Mouse (Mus musculus): ENCODE measurements around the gene Hivep3. TPM values are rescaled to one million over a fixed set of nuclear protein-coding genes. Genes with fewer than 3 reads are reported as not detected.

The Hivep3 gene
- total RNA-seq, 2 experiments from 2014 or later = 0.15 to 2.1 TPM

DNA sequence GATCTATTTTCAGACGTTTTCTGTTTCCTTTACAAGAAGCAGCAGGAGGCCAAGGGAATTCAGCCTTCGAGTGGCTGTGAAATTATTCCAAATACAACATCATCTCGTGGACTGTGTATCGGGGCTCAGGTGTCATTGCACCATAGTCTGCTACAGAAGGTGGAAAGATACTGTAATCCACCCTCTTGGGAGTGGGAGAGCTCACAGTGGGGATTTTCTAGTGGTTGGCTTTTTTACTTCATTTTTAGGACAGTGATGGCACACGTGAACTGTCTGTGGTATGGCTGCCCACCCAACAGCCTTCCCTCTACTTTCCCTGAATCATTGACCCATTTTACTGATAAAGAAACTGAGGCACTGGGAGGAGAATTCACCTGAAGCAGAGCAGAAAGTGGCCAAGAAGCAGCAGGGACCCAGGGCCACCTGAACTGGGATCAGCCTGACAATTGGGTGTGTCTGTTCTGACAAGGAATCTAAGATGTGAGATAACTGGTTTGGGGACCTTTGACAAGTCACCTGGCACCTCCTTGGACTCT lies 233.6 kb downstream of the Hivep3 start:
- no peak for ATAC-seq (replicated peaks; ENCODE audit: low FRiP score, poor library complexity, severe bottlenecking)

DNA sequence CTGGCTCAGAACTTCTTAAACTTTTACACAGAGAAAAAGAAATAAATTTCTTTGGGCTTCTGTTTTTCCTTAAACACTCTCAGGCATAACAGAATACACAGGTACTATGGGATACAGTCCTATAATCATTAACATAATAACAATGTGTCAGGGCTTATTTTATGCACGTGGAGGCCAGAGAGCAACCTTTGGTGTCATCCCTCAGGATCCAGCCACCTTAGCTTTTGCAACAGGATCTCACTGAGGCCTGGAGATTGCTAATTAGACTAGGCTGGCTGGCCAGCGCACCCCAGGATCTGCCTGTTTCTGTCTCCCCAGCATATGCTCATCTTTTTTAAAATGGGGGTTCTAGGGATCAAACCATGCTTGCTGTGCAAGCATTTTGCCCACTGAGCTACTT lies 234.1 kb downstream of the Hivep3 start:
- no peak for ATAC-seq (replicated peaks; ENCODE audit: low FRiP score, poor library complexity, severe bottlenecking)

DNA sequence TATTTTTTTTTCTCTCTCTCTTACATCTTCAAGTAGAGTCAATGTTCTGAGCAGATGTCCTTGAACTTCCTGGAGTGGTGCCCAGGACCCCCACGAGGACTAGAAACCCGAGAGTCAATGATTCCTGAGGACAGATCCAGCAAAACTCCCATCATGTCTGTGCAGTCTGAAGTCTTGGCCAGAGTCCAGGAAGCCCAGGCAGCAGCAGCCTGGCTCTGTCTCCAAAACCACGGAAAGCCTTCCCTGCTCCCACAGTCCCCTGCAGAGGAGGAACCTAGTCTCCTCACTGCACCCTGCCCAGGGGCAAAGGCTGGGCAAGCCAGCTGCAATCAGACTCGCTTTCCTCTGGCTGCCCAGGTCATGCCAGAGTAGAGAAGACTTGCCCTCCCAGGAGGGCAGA lies 234.5 kb downstream of the Hivep3 start:
- no peak for ATAC-seq (replicated peaks; ENCODE audit: low FRiP score, poor library complexity, severe bottlenecking)

DNA sequence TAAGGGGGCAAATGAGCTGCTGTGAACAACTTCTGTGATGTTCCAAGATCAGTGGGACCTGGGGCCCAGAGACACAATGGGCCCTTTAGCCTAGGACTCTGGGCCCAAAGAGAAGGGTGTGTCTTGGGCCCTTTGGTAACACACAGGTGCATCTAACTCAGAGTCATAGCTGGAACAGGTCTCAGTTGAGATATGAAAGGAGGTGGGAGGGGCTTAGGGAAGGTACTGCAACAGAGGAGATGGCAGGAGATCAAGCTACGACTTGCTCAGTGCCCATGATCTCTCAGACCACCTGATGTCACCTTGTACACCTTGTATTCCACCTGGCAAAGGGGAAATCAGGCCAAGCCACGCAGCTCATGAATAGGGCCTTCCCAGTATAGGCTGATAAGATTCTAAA lies 235.3 kb downstream of the Hivep3 start:
- ATAC-seq (replicated peaks; ENCODE audit: low FRiP score, poor library complexity, severe bottlenecking) = no peak

DNA sequence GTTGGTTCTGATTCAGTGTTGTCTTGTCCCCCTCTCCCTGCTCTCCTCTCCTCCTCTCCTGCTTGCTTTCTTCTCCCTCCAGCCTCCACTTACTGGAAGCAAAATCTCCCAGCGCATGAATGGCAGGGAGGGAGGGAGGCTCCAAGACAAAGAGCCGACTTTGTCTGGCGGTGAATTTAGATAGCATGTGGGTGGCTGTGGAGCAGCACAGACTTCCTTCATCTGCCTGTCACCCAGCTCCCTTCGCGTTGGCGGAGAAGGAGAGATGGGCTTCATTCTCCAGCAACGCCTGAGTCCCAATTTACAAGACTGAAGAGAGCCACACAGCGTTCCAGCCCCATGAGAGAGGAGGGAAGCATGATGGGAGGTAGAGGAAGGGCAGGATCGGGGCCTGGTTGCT lies 236.6 kb downstream of the Hivep3 start:
- no peak for ATAC-seq (replicated peaks; ENCODE audit: low FRiP score, poor library complexity, severe bottlenecking)

DNA sequence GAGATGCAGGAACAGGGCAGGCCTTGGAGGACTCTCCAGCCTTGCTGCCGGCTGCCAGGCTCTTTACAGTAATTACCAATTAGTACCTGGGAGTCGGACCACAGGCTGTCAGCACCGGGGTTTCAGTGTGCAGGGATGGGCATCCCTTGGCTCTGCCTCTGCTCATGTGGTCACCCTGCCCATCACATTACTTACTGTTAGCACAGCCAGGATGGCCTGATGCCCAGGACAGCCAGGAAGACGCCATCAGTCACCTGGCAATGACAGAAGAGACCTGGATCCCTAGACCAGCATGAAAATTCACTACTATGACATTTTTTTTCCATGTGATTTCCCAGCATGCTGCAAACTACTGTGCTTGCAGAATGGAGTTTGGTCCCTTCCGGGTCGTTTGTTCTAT lies 238.8 kb downstream of the Hivep3 start:
- ATAC-seq (replicated peaks; ENCODE audit: low FRiP score, poor library complexity, severe bottlenecking) = no peak

DNA sequence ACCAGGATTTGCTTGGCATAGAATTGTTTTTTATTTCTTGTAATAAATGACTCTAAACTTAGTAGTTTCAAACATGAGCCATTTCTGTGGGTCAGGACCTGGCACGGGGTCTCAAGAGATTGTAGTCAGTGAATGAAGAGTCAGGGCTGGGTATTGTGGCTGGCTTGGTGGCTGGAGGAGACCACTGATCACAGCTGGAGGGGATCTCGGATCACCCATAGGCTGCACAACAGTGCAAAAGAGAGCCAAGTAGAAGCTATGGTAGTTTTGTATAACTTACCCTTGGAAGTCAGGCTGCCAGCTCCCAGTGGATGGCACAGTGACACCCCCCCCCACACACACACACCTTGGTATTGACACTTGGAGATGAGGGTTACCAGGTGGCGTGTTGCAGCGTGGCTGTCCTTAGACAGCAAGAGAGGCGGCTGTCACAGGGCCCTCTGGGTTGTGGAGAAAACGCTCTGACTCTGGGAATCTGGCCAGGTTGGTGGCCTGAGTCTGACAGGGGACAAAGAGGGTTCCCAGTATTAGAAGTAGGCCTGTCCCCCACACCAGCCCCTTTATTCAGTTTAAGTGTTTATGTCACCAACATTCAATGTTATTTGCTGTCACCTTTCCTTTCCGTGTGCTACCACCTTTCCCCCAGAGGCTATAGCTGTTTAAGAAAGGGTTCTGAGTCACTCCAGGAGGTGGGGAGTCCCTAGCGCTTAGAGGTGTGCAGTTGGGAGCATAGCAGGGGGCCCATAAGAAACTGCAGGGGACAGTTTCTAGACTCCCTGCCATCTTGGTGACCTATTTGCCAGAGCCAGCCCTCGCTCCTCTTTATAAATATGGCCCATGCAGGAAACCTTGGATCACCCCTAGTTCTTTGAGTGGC lies 240.4 kb downstream of the Hivep3 start:
- ATAC-seq (replicated peaks; ENCODE audit: low FRiP score, poor library complexity, severe bottlenecking) = no peak

DNA sequence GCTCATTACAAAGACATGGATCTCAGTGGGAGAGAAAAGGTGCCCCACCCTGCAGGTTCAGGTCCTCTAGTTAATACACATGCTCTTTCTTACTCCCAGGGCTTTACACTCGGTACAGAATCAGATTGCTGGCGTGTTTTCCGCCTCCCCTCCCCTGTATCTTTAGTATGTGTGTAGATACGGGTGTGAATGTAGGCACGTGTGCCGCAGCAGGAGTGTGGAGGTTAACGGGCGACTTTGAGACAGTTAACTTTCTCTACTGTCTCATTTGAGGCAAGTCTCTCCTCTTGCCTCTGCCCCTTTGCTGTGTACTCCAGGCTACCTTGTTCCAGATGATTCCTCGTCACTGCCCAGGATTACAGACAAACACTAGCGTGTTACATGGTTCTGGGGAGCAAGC lies 241.7 kb downstream of the Hivep3 start:
- ATAC-seq (replicated peaks; ENCODE audit: low FRiP score, poor library complexity, severe bottlenecking) = no peak

DNA sequence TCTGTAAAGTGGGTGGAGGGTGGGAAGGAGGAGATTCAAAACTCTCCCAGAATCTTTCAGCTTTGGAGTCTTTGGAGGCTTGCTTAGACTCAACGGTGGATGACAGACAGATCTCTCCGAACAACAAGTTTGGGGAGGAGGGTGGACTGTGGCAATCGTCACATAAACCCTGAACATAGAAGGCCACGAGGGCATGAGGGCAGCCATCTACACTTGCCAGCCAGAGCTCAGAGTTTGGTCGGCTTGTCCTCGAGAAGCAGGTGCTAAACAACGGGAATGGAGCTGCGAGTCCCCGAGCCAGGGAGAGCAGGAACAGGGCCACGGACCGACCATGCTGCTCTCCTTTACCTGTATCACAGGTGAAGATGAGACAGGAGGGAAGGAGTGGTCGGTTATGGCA lies 242.2 kb downstream of the Hivep3 start:
- no peak for ATAC-seq (replicated peaks; ENCODE audit: low FRiP score, poor library complexity, severe bottlenecking)

DNA sequence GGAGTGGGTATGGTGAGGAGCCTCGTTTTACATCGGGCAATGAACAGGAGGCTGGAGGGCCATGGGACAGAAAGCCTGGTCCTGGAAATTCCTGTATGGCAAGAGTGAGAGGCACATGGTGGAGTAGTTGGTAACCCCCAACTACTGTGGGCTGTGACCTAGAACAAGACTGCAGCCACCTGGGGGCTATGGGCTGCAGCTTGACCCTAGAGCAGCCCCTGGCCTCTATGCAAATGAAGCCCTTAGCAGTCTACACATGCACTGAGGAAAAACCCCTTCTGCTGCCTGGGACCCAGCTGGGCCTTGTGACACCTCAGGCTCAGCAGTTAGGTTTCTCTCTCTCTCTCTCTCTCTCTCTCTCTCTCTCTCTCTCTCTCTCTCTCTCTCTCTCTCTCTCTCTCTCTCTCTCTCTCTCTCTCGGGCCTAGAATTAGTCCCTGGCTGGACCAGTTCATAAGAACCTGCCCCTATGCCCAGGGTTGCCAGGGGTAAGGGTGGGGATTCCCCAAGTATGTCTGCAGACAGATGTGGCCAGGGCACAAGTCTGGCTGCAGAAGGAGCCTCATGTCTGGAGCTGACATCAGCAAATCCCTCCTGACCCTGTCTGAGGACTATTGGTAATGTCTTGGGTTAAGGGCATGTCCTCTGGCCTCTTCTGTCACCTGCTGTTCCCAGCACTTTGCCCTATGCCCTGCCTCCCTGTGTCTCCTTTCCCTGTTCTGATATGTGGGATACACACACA lies 243.0 kb downstream of the Hivep3 start:
- ATAC-seq (replicated peaks; ENCODE audit: low FRiP score, poor library complexity, severe bottlenecking) = no peak

DNA sequence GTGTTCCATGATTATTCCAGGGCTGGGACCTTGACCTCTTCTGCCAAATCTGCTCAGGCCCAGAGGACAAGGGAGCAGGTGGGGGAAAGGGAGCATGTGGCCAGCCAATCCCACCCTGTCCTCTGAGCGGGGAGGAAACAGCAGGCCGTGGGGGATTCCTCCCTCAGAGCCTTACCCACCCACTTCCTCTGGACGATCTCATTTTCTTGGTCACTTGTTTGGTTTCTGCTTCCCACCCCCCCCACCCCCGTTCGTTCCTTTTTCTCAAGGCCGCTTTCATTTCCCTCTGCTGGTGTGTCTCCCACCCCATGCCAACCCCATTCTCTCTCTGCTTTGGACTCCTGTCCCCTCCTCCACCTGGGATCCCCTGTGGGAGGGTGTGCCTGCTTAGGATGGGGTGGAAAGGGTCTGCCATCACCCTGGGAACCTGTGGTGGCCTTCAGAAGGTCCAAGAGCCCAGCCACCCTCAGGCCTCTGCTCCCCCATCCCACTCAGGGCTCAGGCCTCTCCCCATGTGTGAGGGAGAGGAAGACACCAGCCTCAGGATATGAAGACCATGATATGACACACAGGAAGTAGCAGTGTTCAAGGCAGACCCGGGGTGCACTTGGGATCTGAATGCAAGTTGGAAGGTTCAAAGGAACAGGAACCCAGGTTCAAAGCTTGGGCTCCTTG lies 244.4 kb downstream of the Hivep3 start:
- no peak for ATAC-seq (replicated peaks; ENCODE audit: low FRiP score, poor library complexity, severe bottlenecking)

DNA sequence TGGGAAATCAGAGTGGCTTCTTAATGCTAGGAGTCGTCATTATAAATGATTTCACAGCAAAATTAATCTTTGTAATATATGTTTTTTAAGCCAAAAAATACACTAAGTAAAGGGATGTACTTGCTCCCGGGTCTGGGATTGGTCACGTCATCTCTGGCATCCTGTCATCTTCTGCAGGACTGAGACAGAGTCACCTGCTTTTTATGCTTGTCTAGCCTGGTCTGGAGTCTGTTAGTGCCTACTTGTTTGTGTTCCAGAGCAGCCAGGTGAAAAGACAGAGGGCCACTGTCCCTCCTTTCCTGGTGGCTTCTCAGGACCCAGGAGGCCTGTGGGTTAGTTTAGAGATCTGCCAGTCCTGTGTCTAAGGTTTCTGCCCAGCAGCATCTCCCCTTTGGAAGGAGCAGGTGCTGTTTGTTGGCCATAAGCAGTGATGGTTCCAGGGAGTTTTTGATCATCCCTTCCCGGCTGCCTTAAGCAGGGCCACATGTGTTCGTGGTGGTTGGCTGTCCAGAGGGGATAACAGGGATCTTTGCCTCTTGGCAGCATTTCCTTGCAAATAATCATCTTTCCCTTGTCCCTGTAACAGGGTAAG lies 245.8 kb downstream of the Hivep3 start:
- ATAC-seq (replicated peaks; ENCODE audit: low FRiP score, poor library complexity, severe bottlenecking) = no peak

DNA sequence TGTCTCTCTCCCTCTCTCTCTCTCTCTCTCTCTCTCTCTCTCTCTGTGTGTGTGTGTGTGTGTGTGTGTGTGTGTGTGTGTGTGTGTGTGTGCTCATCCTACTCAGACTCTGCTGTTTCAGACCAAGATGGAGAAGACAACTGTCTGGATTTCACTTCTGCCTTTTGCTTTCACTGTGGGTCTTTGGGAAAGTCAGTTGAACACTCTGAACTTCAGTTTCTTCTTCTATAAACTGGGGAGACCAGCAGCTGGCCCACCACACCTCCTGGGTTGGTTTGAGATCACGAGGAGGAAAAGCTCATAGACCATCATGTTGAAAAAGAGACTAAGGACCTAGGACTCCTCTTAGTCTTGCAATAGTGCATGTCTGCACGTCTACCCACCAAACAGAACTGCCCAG lies 246.3 kb downstream of the Hivep3 start:
- no peak for ATAC-seq (replicated peaks; ENCODE audit: low FRiP score, poor library complexity, severe bottlenecking)

DNA sequence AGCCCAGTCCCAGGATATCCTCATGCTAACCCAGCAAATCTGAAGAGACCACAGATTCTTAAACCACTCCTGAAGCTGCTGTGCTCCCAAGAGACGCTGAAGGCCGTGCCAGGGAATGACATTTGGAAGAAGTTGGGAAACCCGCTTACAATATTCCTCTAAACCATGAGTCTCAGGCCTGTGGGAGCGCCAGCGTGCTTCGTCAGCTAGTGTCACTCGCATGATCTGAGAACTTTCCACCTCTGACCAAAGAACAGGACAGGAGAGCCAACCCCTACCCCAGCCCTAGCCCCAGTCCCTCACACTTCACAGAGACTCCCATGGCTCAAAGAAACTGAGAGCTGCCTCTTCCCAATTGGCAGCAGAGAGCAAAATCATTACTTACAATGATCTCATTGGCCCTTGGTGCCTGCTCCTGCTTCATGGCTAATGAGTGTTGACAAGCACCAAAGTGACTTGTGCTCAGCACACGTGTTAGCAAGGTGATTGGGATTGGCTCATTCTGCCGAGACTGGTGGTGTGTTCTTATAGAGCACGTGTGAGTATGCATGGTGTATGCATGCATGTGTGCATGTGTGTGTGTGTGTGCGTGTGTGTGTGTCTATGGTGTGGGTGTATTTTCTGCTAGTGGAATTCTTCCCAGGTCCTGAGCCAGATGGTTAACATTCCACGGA lies 247.6 kb downstream of the Hivep3 start:
- ATAC-seq (replicated peaks; ENCODE audit: low FRiP score, poor library complexity, severe bottlenecking) = no peak

DNA sequence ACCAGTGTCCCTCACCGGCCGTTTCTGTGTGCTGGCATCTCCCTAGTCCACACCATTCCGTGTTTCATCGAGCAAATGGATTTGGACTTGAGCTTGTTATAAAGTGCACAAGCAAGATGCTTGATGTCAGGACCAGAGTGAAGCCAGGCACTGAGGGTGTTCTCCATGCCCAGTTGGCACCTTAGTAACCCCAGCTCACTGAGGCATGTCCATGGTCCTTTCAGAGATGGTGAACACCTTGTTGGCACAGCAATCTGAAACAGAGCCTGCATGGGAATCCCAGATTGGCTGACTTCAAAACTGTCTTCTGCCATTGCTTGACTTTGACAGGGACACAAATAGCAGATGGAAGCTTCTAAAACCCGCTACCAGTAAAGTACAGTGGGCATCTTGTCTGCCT lies 252.5 kb downstream of the Hivep3 start:
- no peak for ATAC-seq (replicated peaks; ENCODE audit: low FRiP score, poor library complexity, severe bottlenecking)

DNA sequence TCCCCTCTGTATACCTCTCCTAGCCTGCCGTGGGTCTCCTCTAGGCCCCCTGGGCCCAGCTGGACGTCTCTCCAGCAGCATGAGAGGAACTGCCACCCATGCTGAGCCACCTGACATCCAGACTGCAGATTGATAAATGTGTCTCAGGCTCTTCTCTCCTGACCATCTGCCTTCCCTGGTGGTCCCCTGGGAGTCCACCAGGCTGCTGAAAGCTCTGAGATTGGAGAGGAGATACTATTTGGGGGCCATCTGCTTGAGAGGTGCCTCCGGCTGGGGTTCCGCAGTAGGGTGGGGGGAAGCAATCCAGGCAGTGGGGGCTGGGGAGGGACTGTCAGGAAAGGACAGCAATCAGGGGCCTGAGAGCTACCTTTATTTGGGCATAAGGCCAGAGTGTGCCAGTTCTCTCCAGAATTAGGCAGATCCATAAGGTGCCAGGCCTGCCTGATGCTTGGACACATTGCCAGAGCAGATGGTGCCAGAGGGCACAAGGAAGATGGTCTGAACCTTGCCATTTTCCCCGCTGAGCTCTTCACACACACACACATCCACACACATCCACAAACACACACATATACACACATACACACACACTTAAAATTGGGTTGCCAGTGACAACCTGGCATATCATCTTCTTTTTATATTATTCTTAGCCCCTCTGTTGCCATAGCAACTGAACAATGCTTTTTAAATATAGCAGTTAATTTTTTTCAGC lies 253.2 kb downstream of the Hivep3 start:
- ATAC-seq (replicated peaks; ENCODE audit: low FRiP score, poor library complexity, severe bottlenecking) = no peak

DNA sequence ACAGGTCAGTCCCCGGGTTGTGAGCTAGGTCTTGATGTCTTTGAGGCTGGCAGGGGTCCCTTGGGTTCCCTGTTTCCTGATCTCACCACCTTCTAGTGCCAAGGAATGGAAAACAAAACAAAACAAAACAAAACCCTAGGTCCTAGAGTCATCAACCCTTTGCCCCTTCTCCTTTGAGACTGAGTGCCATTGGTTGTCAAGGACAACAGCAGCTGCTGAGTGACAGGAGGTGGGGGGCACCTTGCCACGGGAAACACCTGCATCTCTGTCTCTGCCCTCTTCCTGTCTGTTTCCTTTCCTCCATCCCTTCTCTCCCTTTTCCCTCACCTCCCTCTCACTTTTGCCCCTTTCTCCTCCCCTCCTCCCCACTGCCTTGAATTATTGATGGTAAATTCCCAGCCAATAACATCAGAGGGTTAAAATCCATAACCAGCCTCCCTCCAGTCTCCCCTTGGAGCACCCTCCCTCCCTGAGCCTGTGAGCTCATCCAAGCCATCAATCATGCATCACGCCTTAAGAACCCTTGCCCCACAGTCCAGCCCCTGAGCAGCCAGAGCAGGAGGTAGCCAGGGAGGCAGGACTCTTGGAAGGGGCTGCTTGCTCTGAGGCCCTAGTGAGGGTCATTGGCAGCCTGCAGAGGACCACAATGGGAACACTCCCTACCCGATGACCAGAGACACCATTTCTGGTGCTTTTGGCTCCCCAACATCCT lies 253.9 kb downstream of the Hivep3 start:
- ATAC-seq (replicated peaks; ENCODE audit: low FRiP score, poor library complexity, severe bottlenecking) = no peak

DNA sequence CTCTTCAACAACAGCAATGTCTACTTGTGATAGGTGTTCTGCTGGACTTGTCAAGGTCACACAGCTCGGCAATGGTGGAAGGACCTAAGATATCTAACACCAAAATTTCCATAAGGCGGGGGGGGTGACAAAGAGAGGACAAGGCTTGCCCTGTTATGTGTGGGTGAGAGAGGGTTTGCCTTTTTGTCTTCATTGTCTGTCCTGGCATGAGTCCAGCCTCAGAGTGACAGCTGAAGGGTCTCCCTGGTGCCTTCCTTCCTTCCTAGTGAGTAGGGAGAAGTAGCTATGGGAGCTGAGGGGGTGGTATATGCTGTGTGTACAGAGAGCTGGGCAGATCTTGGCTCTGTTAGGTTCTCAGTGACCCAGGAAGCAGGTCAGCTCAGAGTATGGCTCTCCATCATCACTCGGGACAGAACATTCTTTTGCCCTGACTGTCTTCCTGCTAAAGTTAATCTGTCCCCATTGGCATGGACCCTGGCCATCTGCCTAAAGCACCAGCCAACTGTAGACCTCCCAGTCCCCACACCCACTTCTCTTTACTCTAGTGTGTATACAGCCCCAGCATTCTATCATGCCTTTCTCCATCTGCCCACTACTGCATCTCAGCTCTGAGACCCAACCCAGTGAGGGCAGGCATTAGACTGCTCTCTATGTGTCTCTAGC lies 255.6 kb downstream of the Hivep3 start:
- no peak for ATAC-seq (replicated peaks; ENCODE audit: low FRiP score, poor library complexity, severe bottlenecking)

All from erythroid progenitor cell, adult 5-6 weeks (primary cell).